Mouse (Mus musculus): ENCODE results near the gene Preb. TPM values are rescaled to one million over a fixed set of nuclear protein-coding genes. Genes with fewer than 3 reads are reported as not detected.

Gene Preb
- total RNA-seq, 2 experiments from 2014 or later: 121 to 128 TPM

GRCm38 (mm10) chr5:30959198-30959854, 835 bp downstream of the Preb start:
- DNase-seq (ENCODE audit: low spot score in 2 of 2): no peak
- intact Hi-C loops (cut with DNase I): loop anchor here (10.0 kb wide), 1 partner anchor 235 kb away; the partner anchor contains the start of genes Eif2b4 and Snx17

GRCm38 (mm10) chr5:30957891-30958290, 2.3 kb downstream of the Preb start:
- DNase-seq (ENCODE audit: low spot score in 2 of 2): no peak
- intact Hi-C loops (cut with DNase I): loop anchor here (10.0 kb wide), 1 partner anchor 237 kb away; the partner anchor contains the start of genes Eif2b4 and Snx17

GRCm38 (mm10) chr5:30955751-30956150, 4.4 kb downstream of the Preb start:
- intact Hi-C loops (cut with DNase I): loop anchor here (10.0 kb wide), 1 partner anchor 239 kb away; the partner anchor contains the start of genes Eif2b4 and Snx17

GRCm38 (mm10) chr5:30954556-30954955, 5.6 kb downstream of the Preb start:
- intact Hi-C loops (cut with DNase I): loop anchor here (10.0 kb wide), 1 partner anchor 240 kb away; the partner anchor contains the start of genes Eif2b4 and Snx17
- no peak for DNase-seq (ENCODE audit: low spot score in 2 of 2)

More at GRCm38 (mm10) chr5:30955751-30956150, 4.4 kb downstream of the Preb start:
- no peak for DNase-seq (ENCODE audit: low spot score in 2 of 2)

- intact Hi-C loops (cut with DNase I): loop anchor here (10.0 kb wide), 1 partner anchor 241 kb away; the partner anchor contains the start of genes Eif2b4 and Snx17
Measured at GRCm38 (mm10) chr5:30954065-30954464, 6.1 kb downstream of the Preb start.

GRCm38 (mm10) chr5:30952551-30952950, 7.6 kb downstream of the Preb start:
- DNase-seq (ENCODE audit: low spot score in 2 of 2): no peak

More at GRCm38 (mm10) chr5:30954065-30954464, 6.1 kb downstream of the Preb start:
- DNase-seq (ENCODE audit: low spot score in 2 of 2): no peak

DNA sequence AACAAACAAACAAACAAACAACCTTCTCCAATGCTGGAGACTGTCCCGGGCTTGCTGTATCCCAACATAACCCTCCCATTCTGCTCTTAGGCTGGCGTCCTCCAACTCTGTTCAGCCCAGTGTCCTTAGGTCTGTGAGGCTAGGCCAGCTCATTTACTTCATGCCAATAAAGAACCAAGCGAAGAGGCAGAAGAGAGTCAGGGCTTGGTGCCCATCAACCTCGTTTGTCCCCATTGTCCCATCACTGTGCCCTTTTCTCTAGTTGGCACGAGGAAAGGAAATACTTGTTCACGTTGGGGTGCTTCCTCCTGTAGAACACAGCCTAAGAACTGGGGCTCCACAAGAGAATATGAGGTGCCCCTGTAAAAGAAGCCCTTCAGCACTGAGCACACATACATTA, 8.5 kb downstream of the Preb start:
- intact Hi-C loops (cut with DNase I): loop anchor here (10.0 kb wide), 1 partner anchor 243 kb away; the partner anchor contains the start of genes Eif2b4 and Snx17
- DNase-seq (ENCODE audit: low spot score in 2 of 2): no peak

More at GRCm38 (mm10) chr5:30952551-30952950, 7.6 kb downstream of the Preb start:
- intact Hi-C loops (cut with DNase I): loop anchor here (10.0 kb wide), 1 partner anchor 242 kb away; the partner anchor contains the start of genes Eif2b4 and Snx17

DNA sequence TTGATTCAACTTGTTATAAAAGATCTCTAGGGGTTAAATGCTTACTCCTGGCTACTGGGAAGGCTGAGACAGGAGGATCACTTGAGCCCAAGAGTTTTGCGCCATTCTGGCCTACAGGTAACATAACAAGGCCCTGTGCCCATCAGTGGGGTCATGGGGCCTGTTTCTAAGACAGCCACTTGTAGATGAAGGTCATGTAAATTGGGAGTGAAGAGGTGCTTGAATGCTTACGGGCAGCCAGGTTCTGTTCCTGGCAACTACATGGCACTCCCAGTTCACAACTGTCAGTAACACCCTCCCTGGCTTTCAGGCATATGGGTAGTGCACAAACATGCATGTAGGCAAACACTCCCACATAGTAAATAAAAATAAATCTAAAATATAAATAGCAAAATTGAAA, 9.2 kb downstream of the Preb start:
- DNase-seq (ENCODE audit: low spot score in 2 of 2): no peak
- intact Hi-C loops (cut with DNase I): loop anchor here (10.0 kb wide), 1 partner anchor 244 kb away; the partner anchor contains the start of genes Eif2b4 and Snx17

- intact Hi-C loops (cut with DNase I): loop anchor here (10.0 kb wide), 1 partner anchor 244 kb away; the partner anchor contains the start of genes Eif2b4 and Snx17
- DNase-seq (ENCODE audit: low spot score in 2 of 2): no peak
Measured at GRCm38 (mm10) chr5:30950451-30950850, 9.7 kb downstream of the Preb start.

DNA sequence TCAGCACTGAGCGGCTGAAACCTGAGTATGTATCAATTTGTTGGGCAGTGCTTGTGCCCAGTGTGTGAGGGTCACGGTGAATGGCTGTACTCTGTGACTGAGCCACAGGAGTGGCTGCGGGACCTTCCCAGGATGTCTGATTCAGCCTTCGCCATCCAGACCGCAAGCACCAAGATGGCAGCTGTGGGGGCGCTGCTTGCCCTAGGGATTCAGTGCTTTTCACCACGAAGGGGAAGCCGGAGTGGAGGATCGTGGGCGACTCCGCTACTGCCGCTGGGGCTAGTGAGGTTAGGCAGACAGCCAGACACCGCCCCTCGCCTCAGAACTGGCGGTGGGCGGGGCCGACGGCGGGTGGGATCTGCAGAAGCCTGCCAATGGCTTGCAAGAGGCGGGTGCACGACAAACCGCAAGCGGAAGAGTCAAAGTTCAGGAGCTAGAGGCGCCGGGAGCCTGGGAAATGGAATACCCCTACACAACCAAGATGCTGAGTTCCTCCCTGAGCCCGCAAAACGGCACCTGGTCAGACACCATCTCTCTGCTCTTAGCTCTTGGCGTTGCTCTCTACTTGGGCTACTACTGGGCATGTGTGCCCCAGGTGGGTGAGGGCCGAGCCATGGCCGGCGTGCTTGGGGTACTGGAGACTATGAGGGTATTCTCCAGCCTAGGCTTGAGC, 10.4 kb downstream of the Preb start:
- peak; percentile 90 to 91 for DNase-seq (ENCODE audit: low spot score in 2 of 2)
- intact Hi-C loops (cut with DNase I): loop anchor here (10.0 kb wide), 1 partner anchor 245 kb away; the partner anchor contains the start of genes Eif2b4 and Snx17

DNA sequence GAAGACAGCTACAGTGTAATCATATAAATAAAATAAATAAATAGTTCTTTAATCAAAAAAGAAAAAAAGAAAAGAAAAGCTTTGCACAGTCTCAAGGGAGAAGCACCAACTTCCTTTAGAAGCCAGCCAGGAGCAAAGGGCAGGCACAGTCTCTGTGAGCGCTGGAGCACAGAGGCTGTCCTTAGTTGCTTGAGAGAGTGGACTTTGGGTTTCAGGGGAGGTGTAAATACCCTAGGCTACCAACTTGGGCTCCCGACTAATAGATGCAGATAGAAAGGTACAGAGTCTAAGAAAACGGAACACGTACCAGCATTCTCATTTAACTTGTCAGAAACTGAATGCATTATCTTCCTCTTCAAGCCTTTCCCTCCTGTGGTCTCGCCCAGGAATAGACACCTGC, 11.5 kb downstream of the Preb start:
- no peak for DNase-seq (ENCODE audit: low spot score in 2 of 2)
- intact Hi-C loops (cut with DNase I): no loop called here

DNA sequence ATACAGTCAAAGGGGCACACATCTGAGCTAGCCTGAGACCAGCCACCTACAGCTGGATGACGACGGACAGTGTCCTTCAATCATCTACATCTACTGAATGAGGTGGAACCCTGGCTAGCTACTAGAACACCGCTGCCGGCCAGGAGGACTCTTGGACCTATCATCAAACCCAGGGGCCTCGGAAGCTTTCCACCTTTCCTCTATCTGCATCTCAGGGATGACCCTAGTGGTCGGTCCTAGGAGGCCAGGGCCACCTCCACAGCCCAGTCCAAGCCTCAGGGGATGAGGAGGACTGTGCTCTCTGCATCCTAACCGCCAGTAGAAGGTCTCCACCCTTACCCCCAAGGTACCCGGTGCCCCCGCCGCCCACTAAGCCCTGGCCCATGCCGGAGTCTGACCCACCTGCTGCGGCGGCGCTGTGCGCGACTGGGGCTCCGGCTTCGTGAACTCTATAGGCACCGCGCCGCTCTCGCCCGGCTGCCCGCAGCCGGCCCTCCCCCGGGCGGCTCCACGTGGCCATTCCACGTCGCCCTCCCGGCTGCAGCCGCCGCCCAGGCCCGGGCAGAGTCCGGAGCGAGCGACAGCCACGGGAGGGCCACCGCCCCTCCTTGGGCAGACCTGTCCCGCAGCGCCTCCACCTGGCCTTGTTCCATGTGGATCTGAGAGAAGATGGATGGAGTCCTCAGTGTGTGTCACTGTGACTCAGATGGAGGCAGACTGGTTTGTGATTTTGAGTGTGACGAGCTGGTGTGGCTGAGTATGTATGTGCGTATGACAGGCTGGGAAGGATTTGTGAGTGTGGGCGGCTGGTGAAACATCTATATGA, 15.0 kb downstream of the Preb start, which contains the start of gene Cgref1:
Gene Cgref1, minus strand, starts transcription at position 636 of the 826 bp plus-strand sequence.
- peak; percentile 77 to 80 for DNase-seq (ENCODE audit: low spot score in 2 of 2)
- intact Hi-C loops (cut with DNase I): no loop called here

DNA sequence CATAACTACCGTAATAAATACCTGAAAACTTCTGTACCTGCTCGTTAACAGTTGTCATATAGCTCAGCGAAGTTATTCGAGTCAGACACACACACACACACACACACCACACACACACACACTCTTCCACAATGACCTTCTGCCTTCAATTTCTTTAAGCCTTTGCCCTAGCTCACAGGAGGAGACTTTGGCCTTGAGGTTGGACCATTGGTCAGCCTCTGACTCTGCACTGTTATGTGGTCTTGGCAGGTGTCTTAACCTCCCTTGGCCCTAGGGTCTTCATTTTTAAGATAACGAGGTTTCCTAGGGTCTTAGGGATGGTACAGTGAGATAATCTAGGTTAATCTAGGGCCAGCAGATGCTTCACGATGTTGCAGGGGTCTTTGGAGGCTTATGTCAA, 15.8 kb downstream of the Preb start:
- intact Hi-C loops (cut with DNase I): no loop called here
- DNase-seq (ENCODE audit: low spot score in 2 of 2): no peak

DNA sequence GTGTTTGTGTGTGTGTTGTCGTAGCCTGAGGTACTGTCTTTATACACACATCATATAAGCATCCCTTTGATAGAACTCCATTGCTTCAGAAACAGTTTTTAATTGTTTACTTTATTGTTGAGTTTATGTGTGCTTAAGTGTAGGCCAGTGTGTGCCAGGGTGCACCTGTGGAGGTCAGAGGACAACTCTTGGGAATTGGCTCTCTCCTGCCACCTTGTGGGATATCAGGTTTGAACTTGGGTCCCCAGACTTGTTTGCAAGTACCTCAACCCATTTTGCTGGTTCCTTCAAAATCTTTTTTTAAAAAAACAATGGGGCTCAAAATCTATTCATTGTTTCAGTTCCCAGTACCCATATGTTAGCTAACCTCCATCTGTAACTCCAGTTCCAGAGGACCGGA, 17.2 kb downstream of the Preb start:
- no peak for DNase-seq (ENCODE audit: low spot score in 2 of 2)
- intact Hi-C loops (cut with DNase I): no loop called here

DNA sequence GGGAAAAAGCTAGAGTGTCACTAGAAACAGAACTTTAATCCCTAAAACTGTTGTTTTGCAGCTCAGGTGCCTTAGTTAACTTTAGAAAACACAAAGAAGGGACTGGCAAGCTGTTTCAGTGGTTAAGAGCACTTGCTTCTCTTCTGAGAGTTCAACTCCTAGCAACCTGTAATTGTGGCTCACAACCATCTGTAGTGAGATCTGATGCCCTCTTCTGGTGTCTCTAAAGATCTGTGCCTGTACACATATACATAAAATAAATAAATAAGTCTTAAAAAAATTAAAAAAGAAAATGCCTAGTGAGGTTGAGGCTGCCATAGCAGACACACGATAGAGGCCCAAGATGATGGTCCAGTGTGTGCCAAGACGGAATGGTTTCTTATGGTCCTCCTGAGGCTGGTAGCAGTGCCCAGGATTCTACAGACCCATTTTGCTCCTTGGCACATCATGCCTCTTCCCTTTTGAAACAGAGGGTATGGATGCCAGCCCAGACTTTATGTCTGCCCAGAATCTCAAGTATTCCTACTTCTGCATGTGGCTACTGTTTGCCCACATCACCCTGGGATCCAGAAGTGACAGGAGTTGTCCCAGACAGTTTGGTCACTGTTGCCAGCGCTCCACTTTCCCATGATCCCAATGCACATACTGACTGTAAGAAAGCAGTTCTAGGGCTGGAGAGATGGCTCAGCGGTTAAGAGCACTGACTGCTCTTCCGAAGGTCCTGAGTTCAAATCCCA, 25.3 kb downstream of the Preb start:
- intact Hi-C loops (cut with DNase I): no loop called here

DNA sequence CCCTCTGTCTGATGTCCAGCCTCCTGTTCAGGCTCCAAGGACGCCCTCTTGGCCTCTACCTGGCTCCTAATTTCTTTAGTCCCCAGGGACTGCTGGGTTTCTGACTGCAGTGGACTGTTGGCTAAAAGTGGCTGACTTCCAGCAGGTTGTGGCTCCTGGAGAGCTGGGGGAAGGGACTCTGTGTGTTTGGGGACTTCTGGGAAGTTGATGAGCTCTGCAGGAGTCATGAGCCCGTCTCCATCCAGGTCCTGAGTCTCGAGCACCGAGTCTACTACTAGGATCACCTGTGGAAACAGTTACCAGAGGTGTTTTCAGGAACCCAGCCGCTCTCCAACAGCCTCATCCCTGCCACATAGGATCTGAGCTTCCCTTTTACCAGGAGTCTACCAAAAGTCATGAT, 26.5 kb downstream of the Preb start:
- intact Hi-C loops (cut with DNase I): no loop called here

More for the DNA sequence above, 25.3 kb downstream of the Preb start:
- no peak for DNase-seq (ENCODE audit: low spot score in 2 of 2)

DNA sequence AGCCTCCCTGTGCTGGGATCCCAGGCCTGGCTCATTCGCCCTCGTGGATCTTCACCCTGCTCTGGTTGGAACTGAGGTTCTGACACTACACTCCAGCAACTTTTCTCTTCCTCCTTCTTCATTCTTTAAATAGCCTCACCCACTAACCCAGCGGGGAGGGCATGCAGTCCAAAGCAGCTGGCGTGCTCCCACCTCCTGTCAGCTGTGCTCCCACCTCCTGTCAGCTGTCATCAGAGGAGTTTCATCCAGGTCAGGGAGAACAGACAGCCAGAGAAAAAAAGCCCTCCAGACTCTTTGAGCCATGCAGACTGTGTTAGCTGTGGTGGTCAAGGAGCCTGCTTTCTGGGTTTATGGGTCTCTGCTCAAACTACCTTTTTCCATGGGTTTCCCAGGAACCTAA, 28.8 kb downstream of the Preb start:
- no peak for DNase-seq (ENCODE audit: low spot score in 2 of 2)
- intact Hi-C loops (cut with DNase I): loop anchor here (2.0 kb wide), 1 partner anchor 73 kb away; no protein-coding TSS in a partner anchor

More for the DNA sequence above, 26.5 kb downstream of the Preb start:
- DNase-seq (ENCODE audit: low spot score in 2 of 2): no peak

- intact Hi-C loops (cut with DNase I): loop anchor here (2.0 kb wide), 1 partner anchor 74 kb away; no protein-coding TSS in a partner anchor
Measured at GRCm38 (mm10) chr5:30930846-30931245, 29.3 kb downstream of the Preb start.

More at GRCm38 (mm10) chr5:30930846-30931245, 29.3 kb downstream of the Preb start:
- no peak for DNase-seq (ENCODE audit: low spot score in 2 of 2)

All from left cerebral cortex, postnatal 36 days (tissue).